Mouse (Mus musculus): ENCODE measurements around the gene Fry.

- no peak for TF ChIP-seq RAD21 (IDR thresholded peaks at IDR 0.05; ENCODE audit: low read depth, low read length)
- no peak for TF ChIP-seq CTCF (IDR thresholded peaks at IDR 0.05 in 2 of 3, conservative IDR thresholded peaks at IDR 0.05 in 1 of 3; ENCODE audit: control insufficient read depth in 1 of 3, insufficient read depth in 1 of 3, low read depth in 2 of 3, low read length in 3 of 3, poor library complexity in 1 of 3, severe bottlenecking in 1 of 3)
- no peak for TF ChIP-seq CHD2 (IDR thresholded peaks at IDR 0.05; ENCODE audit: low read length)
These were observed 2.1 kb upstream of the Fry start for GRCm38 (mm10) chr5:150116216-150116905.
